31 mouse cellular contexts compared by ENCODE assay signal in genomic region chr4:97419845-97420244, GRCm38 (mm10).
"Had no signal": no experiment of that assay in that cellular context is flagged by ENCODE, and none has a peak within 500 bp of the region (broad histone marks: within the 10 kb centered on the region; RNA-seq: fewer than 3 reads in every experiment).

No protein-coding gene starts in this region.

- H3K27ac ChIP-seq: limb, embryonic 10.5 days; limb, embryonic 12.5 days; limb, embryonic 13.5 days; limb, embryonic 15.5 days; liver, embryonic 12.5 days; liver, embryonic 13.5 days; liver, embryonic 14.5 days; liver, embryonic 15.5 days; lung, embryonic 15.5 days; macrophage; midbrain, embryonic 10.5 days; midbrain, embryonic 12.5 days; midbrain, embryonic 13.5 days; midbrain, embryonic 15.5 days; neural tube, embryonic 12.5 days had no signal

- H3K9ac ChIP-seq: limb, embryonic 12.5 days; limb, embryonic 13.5 days; limb, embryonic 15.5 days; liver, embryonic 12.5 days; liver, embryonic 13.5 days; liver, embryonic 14.5 days; liver, embryonic 15.5 days; liver, postnatal 0 days; lung, embryonic 14.5 days; lung, embryonic 15.5 days; midbrain, embryonic 12.5 days; midbrain, embryonic 13.5 days; midbrain, embryonic 15.5 days; neural tube, embryonic 12.5 days had no signal

- ATAC-seq: liver, embryonic 12.5 days; liver, postnatal 0 days; lung, postnatal 0 days; midbrain, embryonic 13.5 days; midbrain, embryonic 15.5 days had no signal

- H3K27me3 ChIP-seq: limb, embryonic 12.5 days; limb, embryonic 13.5 days; limb, embryonic 15.5 days; liver, embryonic 12.5 days; liver, embryonic 13.5 days; liver, embryonic 15.5 days; lung, embryonic 15.5 days; megakaryocyte, embryonic 14.5 days; midbrain, embryonic 12.5 days; midbrain, embryonic 13.5 days; midbrain, embryonic 15.5 days; neural tube, embryonic 12.5 days had no signal

- H3K4me3 ChIP-seq: limb, embryonic 10.5 days; limb, embryonic 12.5 days; limb, embryonic 13.5 days; limb, embryonic 15.5 days; liver, embryonic 12.5 days; liver, embryonic 13.5 days; liver, embryonic 15.5 days; lung, embryonic 15.5 days; megakaryocyte, embryonic 14.5 days; midbrain, embryonic 10.5 days; midbrain, embryonic 12.5 days; midbrain, embryonic 13.5 days; midbrain, embryonic 15.5 days; myocyte; neural tube, embryonic 12.5 days had no signal

- H3K9me3 ChIP-seq: limb, embryonic 10.5 days; limb, embryonic 12.5 days; limb, embryonic 13.5 days; limb, embryonic 15.5 days; liver, embryonic 12.5 days; liver, embryonic 13.5 days; liver, embryonic 15.5 days; lung, embryonic 15.5 days; megakaryocyte, embryonic 14.5 days; midbrain, embryonic 10.5 days; midbrain, embryonic 12.5 days; midbrain, embryonic 13.5 days; midbrain, embryonic 15.5 days; neural tube, embryonic 12.5 days had no signal

- H3K4me1 ChIP-seq: limb, embryonic 10.5 days; limb, embryonic 12.5 days; limb, embryonic 13.5 days; limb, embryonic 15.5 days; liver, embryonic 12.5 days; liver, embryonic 13.5 days; liver, embryonic 15.5 days; lung, embryonic 15.5 days; megakaryocyte, embryonic 14.5 days; midbrain, embryonic 12.5 days; midbrain, embryonic 15.5 days; neural tube, embryonic 12.5 days had no signal

- H3K4me2 ChIP-seq: limb, embryonic 12.5 days; limb, embryonic 13.5 days; limb, embryonic 15.5 days; liver, embryonic 11.5 days; liver, embryonic 12.5 days; liver, embryonic 13.5 days; liver, embryonic 15.5 days; lung, embryonic 14.5 days; lung, embryonic 15.5 days; midbrain, embryonic 11.5 days; midbrain, embryonic 12.5 days; midbrain, embryonic 13.5 days; midbrain, embryonic 15.5 days; neural tube, embryonic 12.5 days had no signal

- DNase-seq: left cerebral cortex, postnatal 4 days; liver; liver, embryonic 13.5 days; liver, postnatal 0 days; lung, adult 18-20 months; lung, adult 2 months; lung, embryonic 14.5 days; lung, postnatal 10 days; lung, postnatal 14 days; lung, postnatal 36 days; lung, postnatal 4 days; midbrain, embryonic 14.5 days had no signal

- H3K36me3 ChIP-seq: limb, embryonic 10.5 days; limb, embryonic 12.5 days; limb, embryonic 13.5 days; limb, embryonic 15.5 days; liver, embryonic 12.5 days; liver, embryonic 13.5 days; liver, embryonic 15.5 days; lung, embryonic 15.5 days; midbrain, embryonic 10.5 days; midbrain, embryonic 12.5 days; midbrain, embryonic 13.5 days; midbrain, embryonic 15.5 days; neural tube, embryonic 12.5 days had no signal
